ENCODE assay signal across 7 mouse cellular contexts in the genomic region with DNA sequence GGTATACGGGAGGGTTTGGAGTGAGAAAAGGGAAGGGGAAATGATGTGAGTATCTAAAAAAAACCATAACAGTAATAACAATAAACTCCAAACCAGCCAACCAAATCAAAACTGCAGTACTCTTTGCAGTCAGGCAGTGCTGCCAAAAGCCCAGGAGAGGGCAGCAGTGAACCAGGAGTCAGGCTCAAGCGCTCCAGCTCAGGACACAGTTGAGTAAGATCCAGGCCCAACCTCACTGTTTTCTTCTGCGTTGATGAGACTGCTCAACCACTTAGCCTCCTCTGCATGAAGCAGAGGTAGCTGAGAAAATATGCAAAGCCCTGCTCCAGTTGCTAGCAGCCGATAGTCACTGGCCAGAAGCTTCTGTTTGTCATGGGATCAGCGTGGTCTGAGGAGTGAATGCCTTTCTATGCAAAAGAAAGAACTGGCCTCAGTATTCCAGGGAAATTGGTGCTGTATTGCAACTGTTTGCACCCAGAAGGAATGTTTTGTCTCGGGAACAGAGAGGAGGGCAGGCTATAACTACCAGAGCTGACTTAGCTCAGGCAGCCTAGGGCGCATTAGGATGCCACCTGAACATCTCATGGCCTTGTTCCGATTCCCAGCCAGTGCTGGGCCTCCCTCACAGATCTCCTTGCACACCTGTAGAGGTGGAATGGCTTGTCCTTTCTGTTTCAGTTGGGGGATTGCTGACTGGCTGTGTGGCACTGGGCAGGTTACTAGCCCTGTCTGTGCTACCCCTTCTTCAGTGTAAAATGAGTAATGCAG. TPM values are rescaled to one million over a fixed set of nuclear protein-coding genes. Genes with fewer than 3 reads are reported as not detected.
DNase-seq lines count a peak whose midpoint lies in the region; ATAC-seq lines count a peak whose summit lies in the region.

No protein-coding gene starts in this region.

- no peaks in the 10 kb centered on the region for H3K27me3 ChIP-seq in hindbrain, embryonic 16.5 days (replicated peaks; ENCODE audit: control insufficient read depth, insufficient read depth, low read length)

- no peaks in the 10 kb centered on the region for H3K36me3 ChIP-seq in hindbrain, embryonic 16.5 days (ENCODE audit: control insufficient read depth, insufficient read depth, low read length)

- no peak overlapping the region for H3K9ac ChIP-seq in hindbrain, embryonic 16.5 days (ENCODE audit: low read depth, low read length)

- no peaks in the 10 kb centered on the region for H3K4me1 ChIP-seq in hindbrain, embryonic 16.5 days (ENCODE audit: control insufficient read depth, insufficient read depth, low read depth, low read length)

- ATAC-seq in hindbrain, embryonic 16.5 days: peak; percentile 89
- ATAC-seq in megakaryocyte-erythroid progenitor cell, adult 5-6 weeks (replicated peaks; ENCODE audit: low FRiP score, low TSS enrichment, poor library complexity, severe bottlenecking): peak; percentile 95

- H3K27ac ChIP-seq in hindbrain, embryonic 16.5 days (ENCODE audit: low read depth, low read length): 0 out of 2 replicates have a peak overlapping the region, but pooled peaks have one; percentile 36

- H3K4me2 ChIP-seq in hindbrain, embryonic 16.5 days (ENCODE audit: low read length): no peak overlapping the region

- 37% methylated on average over 8 of the region's 8 CpGs for WGBS in hindbrain, embryonic 16.5 days

- 0 out of 2 replicates have a peak, but pooled peaks cover 2% of the 10 kb centered on the region for H3K9me3 ChIP-seq in hindbrain, embryonic 16.5 days (ENCODE audit: control insufficient read depth, low read length)

- no peak overlapping the region for H3K4me3 ChIP-seq in hindbrain, embryonic 16.5 days (ENCODE audit: low read length)

- peak; percentile 83 for DNase-seq in ZHBTc4 (ENCODE audit: low read depth, low spot score)
- DNase-seq in cerebellum, adult 9-10 months: peak; percentile 80
- peak; percentile 37 to 85 for DNase-seq in frontal cortex, adult 2 months (ENCODE audit: extremely low spot score in 1 of 2, low spot score in 1 of 2)
- peak; percentile 47 to 61 for DNase-seq in layer of hippocampus, postnatal 36 days
- DNase-seq in right cerebral cortex, postnatal 36 days (ENCODE audit: low spot score in 2 of 2): peak; percentile 48 to 49

RNA-seq across cellular contexts. Expression of a gene that starts 53.3 kb away (rescaled TPM):
- polyA plus RNA-seq in frontal cortex, adult 2 months (2012; rRNA removed): 152 and 158 TPM in 2 replicates
- 46.2 and 46.3 TPM in 2 replicates for polyA plus RNA-seq in hindbrain, embryonic 16.5 days (2015; fragmentation: Nextera tagmentation; extraction: Ambion mirVana)
- total RNA-seq in layer of hippocampus, postnatal 36 days (2021): 100 to 1,000 TPM; 255 to 262 TPM
- 15.0 and 15.6 TPM in 2 replicates for total RNA-seq in megakaryocyte-erythroid progenitor cell, adult 5-6 weeks (2014; fragmentation: Nextera tagmentation)
- total RNA-seq in megakaryocyte-erythroid progenitor cell, adult 5-6 weeks (2017): 10.9 and 26.8 TPM in 2 replicates

Comparison
In these comparisons a context has a peak if more than half of its experiments do, and no peak if none do; other contexts are left out.
1. RNA of a gene that starts 53.3 kb away (total RNA-seq): 255 to 262 TPM in layer of hippocampus, postnatal 36 days; 10.9 to 26.8 TPM in megakaryocyte-erythroid progenitor cell, adult 5-6 weeks; every median in the first group is over 4 times any median in the second.
2. Peak in every context shown above with its lines, with median percentiles within 50 percentile points of each other: DNase-seq.